Comparison of ENCODE assay signal across 13 mouse cellular contexts in the genomic region with DNA sequence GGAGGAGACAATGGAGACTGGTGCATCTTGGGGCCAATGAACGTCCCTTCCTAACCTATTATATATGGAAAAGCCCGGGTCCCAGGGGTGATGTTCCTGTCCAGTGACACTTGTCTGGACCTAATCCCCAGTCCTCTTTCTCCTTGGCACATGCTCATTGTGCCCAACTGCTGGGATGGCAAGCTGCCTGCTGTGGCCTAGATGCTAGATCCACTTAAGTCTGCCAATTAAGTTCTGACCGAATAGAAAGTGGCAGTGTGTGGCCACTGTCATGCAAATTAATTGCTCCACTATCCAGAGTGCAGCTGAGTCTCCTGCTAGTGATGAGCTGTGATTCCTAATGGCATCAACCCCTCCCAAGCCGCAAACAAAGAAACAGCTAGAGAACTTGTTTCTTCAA.
DNase-seq lines count a peak whose midpoint lies in the region; ATAC-seq and TF ChIP-seq lines count a peak whose summit lies in the region.
"Had no signal": no experiment of that assay in that cellular context is flagged by ENCODE, and none has a peak within 500 bp of the region (broad histone marks: within the 10 kb centered on the region; RNA-seq: fewer than 3 reads in every experiment).

No protein-coding gene starts in this region.

- H3K27me3 ChIP-seq in midbrain, embryonic 11.5 days (ENCODE audit: control insufficient read depth, insufficient read depth, low read length) = no peaks in the 10 kb centered on the region
- H3K27me3 ChIP-seq in midbrain, embryonic 10.5 days (ENCODE audit: low read depth, poor library complexity, severe bottlenecking) = no peaks in the 10 kb centered on the region
- H3K27me3 ChIP-seq in hindbrain, postnatal 0 days (ENCODE audit: insufficient read depth, low read length) = no peaks in the 10 kb centered on the region
- H3K27me3 ChIP-seq: liver, embryonic 13.5 days had no signal

- no peak overlapping the region for H3K4me2 ChIP-seq in midbrain, embryonic 11.5 days
- H3K4me2 ChIP-seq in hindbrain, postnatal 0 days (ENCODE audit: low read depth, low read length) = no peak overlapping the region
- H3K4me2 ChIP-seq: liver, embryonic 13.5 days had no signal

- no peaks in the 10 kb centered on the region for H3K36me3 ChIP-seq in midbrain, embryonic 11.5 days (ENCODE audit: control insufficient read depth, insufficient read depth, low read length)
- no peaks in the 10 kb centered on the region for H3K36me3 ChIP-seq in midbrain, embryonic 10.5 days
- no peaks in the 10 kb centered on the region for H3K36me3 ChIP-seq in hindbrain, postnatal 0 days (ENCODE audit: insufficient read depth, low read length)
- H3K36me3 ChIP-seq: liver, embryonic 13.5 days had no signal

- no peak overlapping the region for H3K9ac ChIP-seq in midbrain, embryonic 11.5 days (ENCODE audit: low read length)
- no peak overlapping the region for H3K9ac ChIP-seq in hindbrain, postnatal 0 days (replicated peaks; ENCODE audit: low read length)
- H3K9ac ChIP-seq: liver, embryonic 13.5 days had no signal

- peak; percentile 54; the same call in 1 of the 2 replicates for ATAC-seq in midbrain, embryonic 11.5 days (ENCODE audit: low FRiP score)
- peak; percentile 89 for ATAC-seq in hindbrain, postnatal 0 days

- TF ChIP-seq CTCF in hindbrain, postnatal 0 days (IDR thresholded peaks at IDR 0.05; ENCODE audit: low read depth) = no peak

- H3K4me1 ChIP-seq in midbrain, embryonic 11.5 days (ENCODE audit: control insufficient read depth, insufficient read depth, low read length) = no peaks in the 10 kb centered on the region
- H3K4me1 ChIP-seq in midbrain, embryonic 10.5 days = no peaks in the 10 kb centered on the region
- H3K4me1 ChIP-seq in hindbrain, postnatal 0 days (ENCODE audit: insufficient read depth, low read length) = no peaks in the 10 kb centered on the region; the same call in 1 of the 2 replicates
- H3K4me1 ChIP-seq: liver, embryonic 13.5 days had no signal

- H3K9me3 ChIP-seq in midbrain, embryonic 11.5 days (ENCODE audit: control insufficient read depth, low read length) = no peaks in the 10 kb centered on the region
- H3K9me3 ChIP-seq in midbrain, embryonic 10.5 days (replicated peaks) = no peaks in the 10 kb centered on the region
- no peaks in the 10 kb centered on the region for H3K9me3 ChIP-seq in hindbrain, postnatal 0 days (ENCODE audit: low read length)
- H3K9me3 ChIP-seq: liver, embryonic 13.5 days had no signal

- H3K27ac ChIP-seq in midbrain, embryonic 11.5 days (ENCODE audit: low read depth, low read length) = no peak overlapping the region
- no peak overlapping the region for H3K27ac ChIP-seq in midbrain, embryonic 10.5 days (replicated peaks)
- H3K27ac ChIP-seq in hindbrain, postnatal 0 days = no peak overlapping the region
- H3K27ac ChIP-seq: liver, embryonic 13.5 days; macrophage had no signal

- no peak overlapping the region for H3K4me3 ChIP-seq in midbrain, embryonic 11.5 days (ENCODE audit: low read depth, low read length)
- H3K4me3 ChIP-seq in midbrain, embryonic 10.5 days = no peak overlapping the region
- H3K4me3 ChIP-seq in hindbrain, postnatal 0 days (ENCODE audit: low read length) = no peak overlapping the region
- H3K4me3 ChIP-seq: liver, embryonic 13.5 days had no signal

- WGBS in midbrain, embryonic 11.5 days = 37% methylated on average over 4 of the region's 4 CpGs
- WGBS in midbrain, embryonic 10.5 days = 44% methylated on average over 4 of the region's 4 CpGs
- 17% methylated on average over 4 of the region's 4 CpGs for WGBS in hindbrain, postnatal 0 days

- no peak for DNase-seq in midbrain, embryonic 11.5 days (ENCODE audit: low spot score, missing footprints)
- no peak for DNase-seq in midbrain, embryonic 10.5 days (ENCODE audit: low spot score)
- peak; percentile 28 to 56 for DNase-seq in cerebellum, postnatal 25 days
- DNase-seq in hindbrain, postnatal 0 days (ENCODE audit: low spot score) = peak; percentile 80
- DNase-seq in retina, postnatal 7 days (ENCODE audit: low read depth, low spot score) = peak; percentile 33
- no peak for DNase-seq in thymus, postnatal 36 days
- DNase-seq in frontal cortex, postnatal 14 days (ENCODE audit: low spot score in 2 of 2) = no peak
- no peak for DNase-seq in embryo, embryonic 10 days (ENCODE audit: low spot score)
- DNase-seq: adrenal gland, adult 8-10 months; kidney, postnatal 10 days; liver, embryonic 13.5 days; thymus, adult 18-20 months had no signal

Comparison
In these comparisons a context has a peak if more than half of its experiments do, and no peak if none do; other contexts are left out.
1. DNase-seq: peak in cerebellum, postnatal 25 days (2 of 2), hindbrain, postnatal 0 days (single experiment) and retina, postnatal 7 days (single experiment); none in midbrain, embryonic 11.5 days (single experiment), midbrain, embryonic 10.5 days (single experiment), thymus, postnatal 36 days (0 of 2), frontal cortex, postnatal 14 days (0 of 2) and embryo, embryonic 10 days (single experiment).